Mouse (Mus musculus) retina, embryonic 14.5 days (tissue): ENCODE measurements around the gene Ppp3ca.

Experiments
- DNase-seq: peaks from one replicate; pipeline ENCODE4 v3.0.0-alpha.2; 2015; ENCODE audit warnings: low spot score

Gene Ppp3ca

GRCm38 (mm10) chr3:136670110-136670359 is at the start of gene Ppp3ca:
Gene Ppp3ca, plus strand, starts transcription at chr3:136670124.
- no peak for DNase-seq

- DNase-seq, result no peak
These were observed 29.2 kb upstream of the Ppp3ca start for GRCm38 (mm10) chr3:136640544-136641230.

GRCm38 (mm10) chr3:136650966-136651365 is 19.0 kb upstream of the Ppp3ca start:
- no peak for DNase-seq

GRCm38 (mm10) chr3:136651496-136651895 is 18.4 kb upstream of the Ppp3ca start:
- DNase-seq, result no peak

GRCm38 (mm10) chr3:136656460-136657035 is 13.4 kb upstream of the Ppp3ca start:
- DNase-seq, result no peak

- DNase-seq, result no peak
These were observed 11.2 kb upstream of the Ppp3ca start for GRCm38 (mm10) chr3:136658681-136659080.

GRCm38 (mm10) chr3:136665119-136665518 is 4.8 kb upstream of the Ppp3ca start:
- no peak for DNase-seq

- DNase-seq, result no peak
These were observed 1.9 kb upstream of the Ppp3ca start for GRCm38 (mm10) chr3:136668072-136668471.

- peak; percentile 99 for DNase-seq
These were observed 454 bp upstream of the Ppp3ca start for GRCm38 (mm10) chr3:136669231-136670109.

GRCm38 (mm10) chr3:136670360-136671131 is 622 bp downstream of the Ppp3ca start:
- peak; percentile 71 for DNase-seq

GRCm38 (mm10) chr3:136671161-136671939 is 1.4 kb downstream of the Ppp3ca start:
- peak; percentile 81 for DNase-seq

- DNase-seq, result no peak
These were observed 2.0 kb downstream of the Ppp3ca start for GRCm38 (mm10) chr3:136671940-136672278.

- DNase-seq, result no peak
These were observed 2.9 kb downstream of the Ppp3ca start for GRCm38 (mm10) chr3:136672870-136673269.

- DNase-seq, result no peak
These were observed 3.4 kb downstream of the Ppp3ca start for GRCm38 (mm10) chr3:136673363-136673762.

- no peak for DNase-seq
These were observed 4.6 kb downstream of the Ppp3ca start for GRCm38 (mm10) chr3:136674486-136674885.

GRCm38 (mm10) chr3:136676991-136677390 is 7.1 kb downstream of the Ppp3ca start:
- DNase-seq, result no peak

GRCm38 (mm10) chr3:136678386-136678785 is 8.5 kb downstream of the Ppp3ca start:
- no peak for DNase-seq

- DNase-seq, result no peak
These were observed 10.1 kb downstream of the Ppp3ca start for GRCm38 (mm10) chr3:136679903-136680491.

GRCm38 (mm10) chr3:136682242-136682641 is 12.3 kb downstream of the Ppp3ca start:
- DNase-seq, result no peak

GRCm38 (mm10) chr3:136684191-136684958 is 14.5 kb downstream of the Ppp3ca start:
- DNase-seq, result no peak

- DNase-seq, result no peak
These were observed 16.5 kb downstream of the Ppp3ca start for GRCm38 (mm10) chr3:136686429-136686828.
